Mouse (Mus musculus): ENCODE data around the gene Sf3b6. TPM values are rescaled to one million over a fixed set of nuclear protein-coding genes. Genes with fewer than 3 reads are reported as not detected.

The Sf3b6 gene
- 42.0 and 59.0 TPM in 2 replicates for polyA plus RNA-seq (2012; rRNA removed)

DNA sequence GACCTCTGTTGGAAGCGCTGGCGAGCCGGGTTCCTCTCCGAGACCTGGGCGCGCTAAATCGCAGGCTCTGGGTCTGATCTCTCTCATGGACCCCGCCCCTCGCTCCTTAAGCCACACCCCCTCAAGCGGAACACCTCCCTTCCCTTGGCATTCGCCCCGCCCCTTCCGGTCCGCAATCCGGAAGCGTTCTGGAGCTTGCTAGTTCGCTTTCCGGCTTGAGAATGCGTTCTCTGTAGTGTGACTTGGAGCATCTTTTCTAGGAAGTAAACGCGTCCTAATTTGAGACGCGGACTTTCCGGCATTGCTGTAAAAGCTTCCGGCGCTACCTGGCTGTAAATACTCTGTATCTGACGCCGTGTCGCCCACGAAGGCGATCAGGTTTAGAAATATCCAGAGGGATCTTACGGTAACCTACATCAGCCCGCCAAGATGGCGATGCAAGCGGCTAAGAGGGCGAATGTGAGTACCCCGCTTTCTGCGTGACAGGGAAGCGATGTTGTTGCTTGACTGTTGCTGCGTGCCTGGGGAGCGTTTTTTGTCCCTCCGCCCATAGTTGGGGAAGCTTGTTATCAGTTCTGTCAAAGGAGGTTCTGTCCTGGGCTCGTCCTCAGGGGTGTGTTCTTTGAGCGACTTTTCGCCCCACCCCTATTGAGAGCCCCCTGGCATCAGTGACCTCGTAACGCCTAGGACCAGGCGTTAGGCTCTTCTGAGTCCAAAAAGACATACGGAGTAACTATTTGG is at the start of gene Sf3b6:
Sf3b6 (plus strand) TSS at position 184 of the 741 bp plus-strand sequence.

DNA sequence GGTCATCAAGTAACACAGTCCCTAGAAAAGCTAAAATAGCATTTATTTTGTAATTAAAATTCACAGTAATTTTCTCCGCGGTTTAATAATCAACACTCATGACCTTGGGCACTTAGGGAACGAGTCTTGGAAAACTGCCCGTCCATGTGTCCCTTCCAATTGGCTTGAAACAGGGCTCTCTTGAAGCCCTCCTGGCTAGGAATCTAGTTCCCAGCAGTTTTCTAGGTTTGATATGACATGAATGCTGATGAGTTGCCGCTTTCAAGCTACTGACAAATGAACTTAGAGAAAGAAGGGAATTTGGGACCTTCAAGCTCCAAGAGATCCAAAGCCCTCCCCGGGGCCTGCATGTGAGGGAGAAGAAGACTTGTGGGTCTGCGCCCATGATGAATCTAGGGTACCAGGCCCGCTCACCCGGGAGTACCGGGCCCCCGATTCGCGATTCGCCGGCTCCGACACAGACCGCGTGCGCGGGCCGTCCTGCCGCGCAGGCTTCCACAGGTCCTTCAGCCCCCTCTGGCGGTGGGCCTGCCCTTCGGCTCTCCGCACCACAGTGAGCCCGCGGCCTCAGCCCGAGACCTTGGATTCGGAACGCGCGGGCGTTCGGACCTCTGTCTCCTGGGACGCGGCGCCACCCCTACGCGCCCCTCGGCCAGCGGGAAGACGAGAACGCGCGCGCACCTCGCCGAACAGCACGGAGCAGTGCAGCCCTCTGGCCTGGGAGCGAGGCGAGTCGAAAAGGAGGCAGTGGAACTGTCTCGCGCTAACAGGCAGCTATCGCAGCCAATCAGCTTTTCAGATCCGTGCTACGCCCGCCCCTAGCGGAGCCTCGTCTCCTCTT is 48.6 kb upstream of the Sf3b6 start, which contains the start of the genes Pfn4 and Fam228b:
Pfn4 (plus strand) TSS at position 531 of the 841 bp plus-strand sequence.
Fam228b (minus strand) TSS at position 776 of the 841 bp plus-strand sequence.

DNA sequence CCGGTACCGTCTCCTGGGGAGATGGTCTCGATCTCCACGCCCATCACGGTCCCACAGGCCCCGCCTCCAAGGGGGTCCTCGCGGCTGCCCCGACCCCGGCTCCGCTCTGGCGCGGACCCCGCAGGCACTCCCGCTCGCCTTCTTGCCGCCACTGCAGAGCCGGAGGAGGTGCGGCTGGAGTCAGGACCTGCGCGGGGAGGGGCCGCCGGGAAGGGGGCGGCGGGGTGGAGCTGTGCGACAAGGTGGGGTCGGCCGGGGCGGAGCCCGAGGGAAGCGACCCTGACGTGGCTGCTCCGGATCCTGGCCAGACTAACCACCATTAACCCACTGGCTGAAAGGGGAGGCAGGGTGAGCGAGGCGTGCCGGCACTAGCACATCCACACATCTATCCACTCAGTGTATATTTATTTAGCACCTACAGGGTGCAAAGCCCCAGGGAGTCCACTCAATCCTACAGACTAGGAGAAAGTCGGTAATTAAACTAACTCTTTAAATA is 24.1 kb downstream of the Sf3b6 start, which contains the start of gene Fkbp1b:
Fkbp1b (minus strand) TSS at position 200 of the 496 bp plus-strand sequence.

DNA sequence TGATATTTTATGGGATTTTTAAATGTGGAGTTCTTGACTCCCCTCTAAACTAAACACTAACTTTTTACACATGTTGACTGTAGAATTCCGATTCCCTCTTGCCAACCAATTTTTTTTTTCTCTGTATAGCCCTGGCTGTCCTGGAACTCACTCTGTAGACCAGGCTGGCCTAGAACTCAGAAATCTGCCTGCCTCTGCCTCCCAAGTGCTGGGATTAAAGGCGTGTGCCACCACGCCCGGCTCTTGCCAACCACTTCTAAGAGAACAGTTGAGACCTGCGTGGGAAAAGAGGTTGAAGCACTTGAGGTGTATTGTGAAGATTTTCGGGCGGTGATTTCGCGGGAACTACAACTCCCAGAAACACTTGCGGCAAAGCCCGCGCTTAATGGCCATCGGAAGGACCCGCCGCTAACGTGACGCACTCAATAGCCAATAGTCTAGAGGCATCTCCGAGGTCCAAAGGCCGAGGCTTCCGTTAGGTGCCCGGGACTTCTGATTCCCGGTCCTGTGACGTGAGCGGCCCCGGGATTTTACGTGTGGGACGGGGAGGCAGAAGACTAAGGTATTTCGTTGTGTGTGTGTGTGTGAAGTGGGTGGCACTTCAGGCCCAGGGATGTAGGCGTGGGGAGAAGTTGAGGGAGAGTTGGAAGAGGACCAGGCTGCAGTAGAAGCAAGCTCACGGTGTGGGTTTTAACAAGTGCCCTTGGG is 25.7 kb downstream of the Sf3b6 start, which contains the start of gene Wdcp:
Wdcp (plus strand) TSS at position 414 of the 708 bp plus-strand sequence.

DNA sequence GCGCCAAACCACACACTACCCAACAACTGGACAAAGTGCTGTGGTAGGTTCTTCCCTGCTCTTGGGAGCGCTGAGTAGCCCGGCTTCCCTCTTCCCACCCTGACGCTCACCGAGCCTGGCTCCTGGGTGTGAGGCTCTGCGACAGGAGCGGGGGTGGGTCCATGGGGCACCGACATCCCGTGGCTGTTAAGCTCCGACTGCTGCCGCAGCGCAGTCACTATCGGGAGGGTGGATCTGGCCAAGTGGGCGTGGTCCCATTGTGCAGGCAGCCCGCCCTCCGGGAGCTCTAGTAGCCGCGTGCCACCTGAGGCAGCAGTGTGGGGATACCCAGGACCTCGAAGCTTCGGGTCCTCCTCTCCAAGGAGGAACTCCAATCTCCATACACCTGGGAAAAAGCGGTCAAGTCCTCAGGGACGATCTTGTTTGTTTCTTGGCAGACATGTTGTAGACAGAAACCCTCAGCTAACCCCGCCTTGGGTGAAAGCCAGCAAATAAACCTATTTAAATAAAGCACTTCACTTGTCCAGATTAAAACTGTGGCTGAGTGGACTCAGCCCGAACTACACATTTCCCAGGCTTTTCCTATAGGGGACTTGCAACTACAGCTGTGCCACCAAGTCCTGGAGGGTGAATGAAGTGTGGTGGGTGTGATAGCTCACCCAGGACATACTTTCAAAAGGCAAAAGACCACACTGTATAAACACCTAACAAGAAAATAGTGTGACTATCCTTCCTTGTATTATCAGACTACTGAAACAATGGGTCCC is 57.0 kb downstream of the Sf3b6 start, which contains the start of gene Mfsd2b:
Mfsd2b (minus strand) TSS at position 199 of the 767 bp plus-strand sequence.

Other genes starting within 250 kb of the Sf3b6 start
- gene Itsn2, start 224.9 kb upstream of the Sf3b6 start, polyA plus RNA-seq (2012; rRNA removed): 18.0 and 21.5 TPM in 2 replicates
- not detected in 2 replicates for gene Gm3625, start 224.6 kb upstream of the Sf3b6 start, polyA plus RNA-seq (2012; rRNA removed)
- 0.10 and 0.22 TPM in 2 replicates for gene Fam228a, start 79.1 kb upstream of the Sf3b6 start, polyA plus RNA-seq (2012; rRNA removed)
- 0.19 and 1.1 TPM in 2 replicates for gene Pfn4, start 48.5 kb upstream of the Sf3b6 start, polyA plus RNA-seq (2012; rRNA removed)
- 1.2 and 2.0 TPM in 2 replicates for gene Fam228b, start 48.3 kb upstream of the Sf3b6 start, polyA plus RNA-seq (2012; rRNA removed)
- 5.3 TPM in 2 replicates for gene Fkbp1b, start 24.0 kb downstream of the Sf3b6 start, polyA plus RNA-seq (2012; rRNA removed)
- 6.1 and 7.8 TPM in 2 replicates for gene Wdcp, start 25.8 kb downstream of the Sf3b6 start, polyA plus RNA-seq (2012; rRNA removed)
- gene Mfsd2b, start 56.8 kb downstream of the Sf3b6 start, polyA plus RNA-seq (2012; rRNA removed): 0.78 and 1.4 TPM in 2 replicates
- gene Ubxn2a, start 90.2 kb downstream of the Sf3b6 start, polyA plus RNA-seq (2012; rRNA removed): 3.9 and 5.7 TPM in 2 replicates
- 14.7 and 54.1 TPM in 2 replicates for gene Atad2b, start 99.8 kb downstream of the Sf3b6 start, polyA plus RNA-seq (2012; rRNA removed)